Mouse (Mus musculus): Measurements from ENCODE around the gene Sectm1a. TPM values are rescaled to one million over a fixed set of nuclear protein-coding genes. Genes with fewer than 3 reads are reported as not detected.
"Not testable (repeated sequence)": the region's sequence is repeated elsewhere in the genome, so short reads cannot be mapped to it uniquely, and the experiment has no call there.

The Sectm1a gene
- polyA plus RNA-seq, 1 experiment from 2014 or later: not detected

DNA sequence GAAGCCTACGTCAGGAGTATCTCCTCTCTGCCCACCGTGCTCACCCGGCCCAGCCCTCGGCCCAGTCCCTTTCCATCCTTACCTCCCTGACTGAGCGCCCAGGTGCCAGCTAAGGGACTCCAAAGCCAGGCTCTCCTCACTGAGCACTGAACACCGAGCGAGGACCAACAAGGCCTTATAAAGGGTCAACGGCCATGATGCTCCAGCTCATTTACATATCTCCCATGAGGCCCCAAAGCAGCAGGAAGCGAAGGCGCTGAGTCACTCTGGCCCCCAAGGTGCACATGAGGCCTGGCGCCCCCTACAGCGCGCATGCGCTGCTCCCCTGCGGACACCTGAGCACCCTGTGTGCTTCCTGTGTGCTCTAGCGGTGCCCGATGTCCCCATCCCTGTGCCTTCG is 37.1 kb upstream of the Sectm1a start:
- no peaks in the 10 kb centered on the region for H3K36me3 ChIP-seq (ENCODE audit: control insufficient read depth, insufficient read depth, low read length)
- H3K4me2 ChIP-seq (ENCODE audit: low read length): no peak overlapping the region
- no peak overlapping the region for H3K27ac ChIP-seq (ENCODE audit: low read length)
- no peaks in the 10 kb centered on the region for H3K9me3 ChIP-seq (replicated peaks; ENCODE audit: control insufficient read depth, low read length, poor library complexity, severe bottlenecking)
- no peak overlapping the region for H3K9ac ChIP-seq (ENCODE audit: low read depth, low read length)
- 92% methylated on average over 18 of the region's 18 CpGs for WGBS
- no peaks in the 10 kb centered on the region for H3K27me3 ChIP-seq (ENCODE audit: control insufficient read depth, insufficient read depth, low read depth, low read length)
- ATAC-seq: no peak
- no peaks in the 10 kb centered on the region for H3K4me1 ChIP-seq (ENCODE audit: control insufficient read depth, insufficient read depth, low read length)
- no peak overlapping the region for H3K4me3 ChIP-seq (ENCODE audit: low read depth, low read length)

DNA sequence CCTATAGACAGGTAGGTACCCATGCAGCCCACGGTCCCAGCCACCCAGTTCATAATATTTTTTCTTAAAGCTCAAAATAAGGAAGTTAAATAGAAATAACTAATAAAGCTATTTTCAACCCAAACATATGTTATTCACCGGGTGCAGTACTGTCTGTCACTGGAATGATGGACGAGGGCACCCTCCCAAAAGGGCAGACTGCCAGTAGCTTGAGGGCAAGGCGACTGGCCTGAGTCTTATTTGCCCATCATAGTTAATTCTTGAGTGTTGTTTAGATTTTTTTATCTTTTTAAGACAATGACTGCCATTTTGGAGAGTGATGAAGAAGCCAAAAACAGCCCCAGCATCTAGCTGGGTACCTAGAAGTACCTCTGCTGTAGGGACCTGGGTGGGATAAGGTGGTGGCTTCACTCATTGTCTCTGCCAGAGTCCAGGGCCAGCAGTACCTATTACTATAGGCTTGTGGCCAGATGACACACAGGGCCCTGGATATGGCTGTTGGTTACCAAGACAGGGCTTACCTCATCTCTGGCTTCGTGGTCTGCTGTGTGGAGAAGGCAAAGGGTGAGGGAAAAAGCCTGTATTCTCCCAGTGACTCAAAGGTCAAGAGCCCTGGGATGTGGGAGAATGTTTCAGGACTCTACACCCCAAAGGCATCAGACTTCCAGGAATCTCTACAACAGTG is 31.2 kb upstream of the Sectm1a start:
- no peak for ATAC-seq
- H3K4me2 ChIP-seq (ENCODE audit: low read length): no peak overlapping the region
- H3K27ac ChIP-seq (ENCODE audit: low read length): no peak overlapping the region
- no peaks in the 10 kb centered on the region for H3K27me3 ChIP-seq (ENCODE audit: control insufficient read depth, insufficient read depth, low read depth, low read length)
- H3K9me3 ChIP-seq (replicated peaks; ENCODE audit: control insufficient read depth, low read length, poor library complexity, severe bottlenecking): no peaks in the 10 kb centered on the region
- 85% methylated on average over 5 of the region's 5 CpGs for WGBS
- no peak overlapping the region for H3K9ac ChIP-seq (ENCODE audit: low read depth, low read length)
- no peaks in the 10 kb centered on the region for H3K36me3 ChIP-seq (ENCODE audit: control insufficient read depth, insufficient read depth, low read length)
- no peaks in the 10 kb centered on the region for H3K4me1 ChIP-seq (ENCODE audit: control insufficient read depth, insufficient read depth, low read length)
- no peak overlapping the region for H3K4me3 ChIP-seq (ENCODE audit: low read depth, low read length)

DNA sequence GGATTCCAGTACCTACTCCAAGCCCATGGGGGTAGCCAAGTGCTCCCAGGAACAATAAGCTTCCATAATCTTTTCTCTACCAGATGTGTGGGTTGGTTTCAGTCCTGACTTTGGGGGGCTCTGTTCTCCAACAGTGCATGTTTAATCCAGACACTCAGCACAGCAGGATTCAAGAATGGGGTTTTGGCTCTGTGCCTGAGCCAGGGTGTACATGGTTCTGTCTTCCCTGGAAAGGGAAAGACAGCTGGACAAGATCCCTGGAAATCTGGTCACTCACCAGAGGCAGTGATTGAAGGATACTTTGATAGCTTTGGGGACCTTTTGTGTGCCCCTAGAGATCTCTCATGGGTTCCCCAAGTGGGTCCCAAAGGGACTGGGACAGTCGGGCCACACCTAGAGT is 30.6 kb upstream of the Sectm1a start:
- Histone ChIP-seq H3K4me1 (ENCODE audit: control insufficient read depth, insufficient read depth, low read length) (no peaks in the 10 kb centered on the region), H3K9me3 (replicated peaks; ENCODE audit: control insufficient read depth, low read length, poor library complexity, severe bottlenecking) (no peaks in the 10 kb centered on the region), H3K9ac (ENCODE audit: low read depth, low read length) (no peak overlapping the region), H3K27me3 (ENCODE audit: control insufficient read depth, insufficient read depth, low read depth, low read length) (no peaks in the 10 kb centered on the region), H3K36me3 (ENCODE audit: control insufficient read depth, insufficient read depth, low read length) (no peaks in the 10 kb centered on the region), H3K27ac (ENCODE audit: low read length) (no peak overlapping the region), H3K4me2 (ENCODE audit: low read length) (no peak overlapping the region), H3K4me3 (ENCODE audit: low read depth, low read length) (no peak overlapping the region)
- WGBS: 77% methylated on average over 1 of the region's 1 CpGs
- no peak for ATAC-seq

DNA sequence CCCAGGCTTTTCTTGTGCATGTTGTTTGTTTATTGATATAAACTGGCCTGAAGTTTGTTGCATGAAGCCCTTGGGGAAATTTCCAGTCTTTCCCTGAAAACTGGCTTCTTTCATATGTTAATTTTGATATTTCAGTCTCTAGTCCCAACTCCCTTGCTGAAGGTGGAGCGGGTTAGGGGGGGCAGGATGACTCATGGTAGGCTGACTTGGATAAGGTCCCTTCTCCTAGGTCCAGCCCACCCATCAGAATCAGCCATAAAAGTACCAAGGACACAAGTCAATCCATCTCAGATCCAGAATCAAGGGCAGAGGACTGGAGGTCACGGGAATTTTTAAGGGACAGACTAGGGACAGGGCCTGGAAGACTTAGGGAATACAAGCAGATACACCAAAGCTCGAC is 30.0 kb upstream of the Sectm1a start:
- Histone ChIP-seq H3K9ac (ENCODE audit: low read depth, low read length) (no peak overlapping the region), H3K4me2 (ENCODE audit: low read length) (no peak overlapping the region), H3K36me3 (ENCODE audit: control insufficient read depth, insufficient read depth, low read length) (no peaks in the 10 kb centered on the region), H3K9me3 (replicated peaks; ENCODE audit: control insufficient read depth, low read length, poor library complexity, severe bottlenecking) (no peaks in the 10 kb centered on the region), H3K27ac (ENCODE audit: low read length) (no peak overlapping the region), H3K4me3 (ENCODE audit: low read depth, low read length) (no peak overlapping the region), H3K27me3 (ENCODE audit: control insufficient read depth, insufficient read depth, low read depth, low read length) (no peaks in the 10 kb centered on the region), H3K4me1 (ENCODE audit: control insufficient read depth, insufficient read depth, low read length) (no peaks in the 10 kb centered on the region)
- ATAC-seq: no peak
- 92% methylated on average over 3 of the region's 3 CpGs for WGBS

DNA sequence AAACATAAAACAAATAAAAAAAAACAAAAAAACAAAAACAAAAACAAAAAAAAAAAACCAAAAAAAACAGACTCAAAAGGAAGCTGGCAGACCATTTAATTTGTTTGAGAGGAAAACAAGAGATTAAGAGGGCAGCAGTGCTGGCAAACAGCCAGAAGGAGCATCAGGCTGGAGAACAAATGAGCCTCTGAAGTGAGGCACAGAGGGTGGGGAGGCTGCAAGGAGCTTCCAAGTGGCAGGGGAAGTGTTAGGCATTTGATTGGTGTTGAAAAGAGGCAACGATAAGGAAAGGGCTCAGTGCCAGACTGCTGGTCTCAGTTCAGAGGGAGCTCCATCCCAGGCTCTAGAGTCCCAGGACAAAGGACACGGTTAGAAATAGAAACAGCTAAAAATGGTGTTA is 29.0 kb upstream of the Sectm1a start:
- no peaks in the 10 kb centered on the region for H3K9me3 ChIP-seq (replicated peaks; ENCODE audit: control insufficient read depth, low read length, poor library complexity, severe bottlenecking)
- no peaks in the 10 kb centered on the region for H3K27me3 ChIP-seq (ENCODE audit: control insufficient read depth, insufficient read depth, low read depth, low read length)
- WGBS: 8% methylated on average over 2 of the region's 2 CpGs
- H3K36me3 ChIP-seq (ENCODE audit: control insufficient read depth, insufficient read depth, low read length): no peaks in the 10 kb centered on the region
- no peak overlapping the region for H3K27ac ChIP-seq (ENCODE audit: low read length)
- no peaks in the 10 kb centered on the region for H3K4me1 ChIP-seq (ENCODE audit: control insufficient read depth, insufficient read depth, low read length)
- H3K4me3 ChIP-seq (ENCODE audit: low read depth, low read length): no peak overlapping the region
- no peak overlapping the region for H3K4me2 ChIP-seq (ENCODE audit: low read length)
- H3K9ac ChIP-seq (ENCODE audit: low read depth, low read length): no peak overlapping the region
- peak; percentile 25; the same call in 1 of the 2 replicates for ATAC-seq

DNA sequence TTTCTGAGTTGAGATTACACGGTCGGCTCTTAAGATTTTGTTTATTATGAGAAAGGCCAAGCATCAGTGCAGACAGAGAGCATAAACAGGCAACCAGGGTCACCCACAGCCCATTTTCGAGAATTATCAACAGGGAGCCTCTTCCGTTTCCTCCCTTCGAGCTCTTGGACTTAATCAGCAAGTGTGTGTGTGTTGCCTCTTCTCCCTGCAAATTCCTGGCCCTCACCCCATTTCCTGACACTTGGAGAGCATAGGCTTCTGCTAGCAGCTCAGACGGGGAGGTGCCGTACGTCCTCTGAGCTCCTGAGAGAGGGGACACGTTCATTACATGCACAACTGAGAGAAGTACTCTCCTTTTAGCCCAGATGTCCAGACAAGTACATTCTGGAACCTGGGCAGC is 27.0 kb upstream of the Sectm1a start:
- Histone ChIP-seq H3K27me3 (ENCODE audit: control insufficient read depth, insufficient read depth, low read depth, low read length) (no peaks in the 10 kb centered on the region), H3K36me3 (ENCODE audit: control insufficient read depth, insufficient read depth, low read length) (no peaks in the 10 kb centered on the region), H3K4me3 (ENCODE audit: low read depth, low read length) (no peak overlapping the region), H3K9ac (ENCODE audit: low read depth, low read length) (no peak overlapping the region), H3K27ac (ENCODE audit: low read length) (no peak overlapping the region), H3K9me3 (replicated peaks; ENCODE audit: control insufficient read depth, low read length, poor library complexity, severe bottlenecking) (no peaks in the 10 kb centered on the region), H3K4me2 (ENCODE audit: low read length) (no peak overlapping the region), H3K4me1 (ENCODE audit: control insufficient read depth, insufficient read depth, low read length) (no peaks in the 10 kb centered on the region)
- ATAC-seq: no peak
- WGBS: 76% methylated on average over 9 of the region's 9 CpGs

DNA sequence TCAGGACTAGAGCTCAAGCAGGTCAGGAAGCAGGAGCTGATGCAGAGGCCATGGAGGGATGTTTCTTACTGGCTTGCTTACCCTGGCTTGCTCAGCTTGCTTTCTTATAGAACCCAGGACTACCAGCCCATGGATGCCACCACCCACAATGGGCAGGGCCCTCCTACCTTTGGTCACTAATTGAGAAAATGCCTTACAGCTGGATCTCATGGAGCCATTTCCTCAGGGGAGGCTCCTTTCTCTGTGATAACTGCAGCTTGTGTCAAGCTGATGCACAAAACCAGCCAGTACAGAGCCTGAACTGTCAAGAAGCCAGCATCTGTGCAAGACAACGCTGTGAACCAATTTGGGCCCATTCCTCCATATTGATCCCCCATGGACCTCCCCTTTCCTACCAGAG is 26.2 kb upstream of the Sectm1a start:
- ATAC-seq; H3K4me3 ChIP-seq (ENCODE audit: low read depth, low read length); H3K27me3 ChIP-seq (ENCODE audit: control insufficient read depth, insufficient read depth, low read depth, low read length); H3K9ac ChIP-seq (ENCODE audit: low read depth, low read length); H3K27ac ChIP-seq (ENCODE audit: low read length); H3K4me2 ChIP-seq (ENCODE audit: low read length); H3K4me1 ChIP-seq (ENCODE audit: control insufficient read depth, insufficient read depth, low read length); H3K36me3 ChIP-seq (ENCODE audit: control insufficient read depth, insufficient read depth, low read length); H3K9me3 ChIP-seq (replicated peaks; ENCODE audit: control insufficient read depth, low read length, poor library complexity, severe bottlenecking): not testable (repeated sequence)
- WGBS: 71% methylated on average over 1 of the region's 1 CpGs

DNA sequence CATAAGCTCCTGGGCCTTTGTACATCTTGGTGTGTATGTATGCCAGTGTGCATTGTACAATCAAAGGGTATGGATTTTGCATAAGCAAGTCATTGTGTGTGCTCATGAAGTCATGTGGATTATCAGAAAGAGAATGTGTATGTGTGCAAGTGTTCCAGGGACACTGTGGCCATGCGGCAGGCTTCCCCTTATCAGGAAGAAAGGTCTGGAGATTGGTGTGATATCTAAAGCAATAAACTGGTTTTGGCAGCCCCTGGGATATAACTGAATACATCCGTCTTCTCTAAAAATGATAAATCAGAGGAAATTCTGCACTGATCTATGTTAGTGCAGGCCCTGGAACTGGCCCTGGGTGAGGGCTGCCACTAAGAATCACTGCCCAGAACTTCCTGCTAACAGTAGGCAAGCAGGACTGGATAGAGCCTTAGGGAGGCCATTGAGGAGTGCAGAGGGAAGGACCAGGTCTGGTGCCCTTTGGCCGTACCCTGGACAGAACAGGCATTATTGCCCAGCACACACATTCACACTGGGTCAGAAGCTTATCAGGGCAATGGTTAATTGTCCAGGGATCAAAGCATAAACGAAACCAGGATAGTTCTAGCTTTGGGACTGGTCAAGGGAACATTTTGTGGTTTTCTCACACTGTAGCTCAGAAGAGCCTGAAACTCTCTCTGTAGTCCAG is 20.2 kb upstream of the Sectm1a start:
- 87% methylated on average over 4 of the region's 4 CpGs for WGBS
- Histone ChIP-seq H3K4me3 (ENCODE audit: low read depth, low read length) (no peak overlapping the region), H3K27ac (ENCODE audit: low read length) (no peak overlapping the region), H3K27me3 (ENCODE audit: control insufficient read depth, insufficient read depth, low read depth, low read length) (no peaks in the 10 kb centered on the region), H3K36me3 (ENCODE audit: control insufficient read depth, insufficient read depth, low read length) (no peaks in the 10 kb centered on the region), H3K4me1 (ENCODE audit: control insufficient read depth, insufficient read depth, low read length) (no peaks in the 10 kb centered on the region), H3K4me2 (ENCODE audit: low read length) (no peak overlapping the region), H3K9ac (ENCODE audit: low read depth, low read length) (no peak overlapping the region), H3K9me3 (replicated peaks; ENCODE audit: control insufficient read depth, low read length, poor library complexity, severe bottlenecking) (no peaks in the 10 kb centered on the region)
- no peak for ATAC-seq

DNA sequence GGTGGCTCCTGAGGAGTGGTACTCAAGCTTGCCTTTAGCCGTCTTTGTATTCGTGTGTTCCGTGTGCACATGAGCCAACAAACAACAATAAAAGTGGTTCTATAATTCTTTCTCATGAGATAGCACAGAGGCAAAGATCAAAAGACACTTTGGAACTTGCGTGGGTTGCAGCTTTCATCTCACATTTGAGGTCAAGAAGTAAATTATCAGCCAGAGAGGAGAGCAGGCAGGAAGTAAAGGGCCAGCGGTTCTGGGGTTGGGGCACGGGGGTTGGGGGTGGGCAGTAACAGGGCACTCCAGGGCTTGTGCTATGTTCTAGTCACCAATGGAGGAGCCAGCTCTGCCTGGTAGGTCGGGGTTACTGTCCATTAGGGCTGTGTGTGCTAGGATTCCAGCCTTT is 19.7 kb upstream of the Sectm1a start:
- no peak overlapping the region for H3K27ac ChIP-seq (ENCODE audit: low read length)
- no peaks in the 10 kb centered on the region for H3K9me3 ChIP-seq (replicated peaks; ENCODE audit: control insufficient read depth, low read length, poor library complexity, severe bottlenecking)
- no peak overlapping the region for H3K4me3 ChIP-seq (ENCODE audit: low read depth, low read length)
- H3K36me3 ChIP-seq (ENCODE audit: control insufficient read depth, insufficient read depth, low read length): no peaks in the 10 kb centered on the region
- ATAC-seq: no peak
- H3K9ac ChIP-seq (ENCODE audit: low read depth, low read length): no peak overlapping the region
- no peak overlapping the region for H3K4me2 ChIP-seq (ENCODE audit: low read length)
- no peaks in the 10 kb centered on the region for H3K4me1 ChIP-seq (ENCODE audit: control insufficient read depth, insufficient read depth, low read length)
- 70% methylated on average over 7 of the region's 7 CpGs for WGBS
- H3K27me3 ChIP-seq (ENCODE audit: control insufficient read depth, insufficient read depth, low read depth, low read length): no peaks in the 10 kb centered on the region

Measured in midbrain, embryonic 16.5 days (tissue).